Mouse (Mus musculus): Measurements from ENCODE around the gene H2afj. TPM values are rescaled to one million over a fixed set of nuclear protein-coding genes. Genes with fewer than 3 reads are reported as not detected.
"Not testable (repeated sequence)": the region's sequence is repeated elsewhere in the genome, so short reads cannot be mapped to it uniquely, and the experiment has no call there.

H2afj gene
- total RNA-seq (2021): 10 to 100 TPM; 71.1 to 85.2 TPM
- long read RNA-seq, experiment 1, transcript H2afj-201 (1 exons, 1,831 nt): major isoform, 236 of 236 reads
- long read RNA-seq, experiment 1, partial matches to known transcripts: 0 of 236 reads
- long read RNA-seq, experiment 1, other reads (novel, unspliced or antisense): 0 of 236 reads
- long read RNA-seq, experiment 2, transcript H2afj-201 (1 exons, 1,831 nt): major isoform, 184 of 184 reads
- long read RNA-seq, experiment 2, partial matches to known transcripts: 0 of 184 reads
- long read RNA-seq, experiment 2, other reads (novel, unspliced or antisense): 0 of 184 reads

DNA sequence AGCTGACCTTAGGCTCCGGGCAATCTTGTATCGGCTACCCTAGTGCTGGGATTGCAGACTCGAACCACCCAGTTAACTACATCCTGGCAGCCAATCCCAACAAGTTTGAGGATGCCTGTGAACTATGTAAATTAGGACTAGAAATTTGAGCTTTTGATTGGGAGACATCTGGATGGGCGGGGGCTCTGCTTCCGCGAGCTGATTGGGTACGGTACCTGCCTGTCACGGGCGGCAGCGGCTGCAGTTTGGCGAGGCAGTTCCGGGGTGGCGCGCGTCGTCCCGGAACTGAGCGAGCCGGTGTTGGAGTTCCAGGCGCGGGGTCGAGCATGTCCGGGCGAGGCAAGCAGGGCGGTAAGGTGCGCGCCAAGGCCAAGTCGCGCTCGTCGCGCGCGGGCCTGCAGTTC, at the start of gene H2afj:
TSS of gene H2afj (plus strand) at position 231 of the 404 bp plus-strand sequence.
- DNase-seq: peak; percentile 99

DNA sequence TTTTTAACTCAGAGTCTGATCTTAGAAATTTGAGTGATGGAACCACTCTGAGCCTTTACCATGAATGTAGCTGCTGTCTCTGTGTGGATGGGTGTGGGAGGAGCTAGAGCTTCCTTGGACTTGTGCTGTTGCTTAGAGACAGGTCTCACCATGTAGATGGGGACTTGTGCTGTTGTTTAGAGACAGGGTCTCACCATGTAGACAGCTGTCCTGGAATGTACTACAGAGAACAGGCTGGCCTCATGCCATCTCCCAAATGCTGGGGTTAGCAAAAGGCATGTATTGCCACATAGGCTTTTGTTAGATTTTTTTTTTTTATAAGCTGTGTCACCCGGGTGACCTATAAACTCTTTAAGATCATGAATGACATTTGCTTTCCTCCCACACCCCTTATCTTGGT, 44.1 kb upstream of the H2afj start:
- DNase-seq: no peak

DNA sequence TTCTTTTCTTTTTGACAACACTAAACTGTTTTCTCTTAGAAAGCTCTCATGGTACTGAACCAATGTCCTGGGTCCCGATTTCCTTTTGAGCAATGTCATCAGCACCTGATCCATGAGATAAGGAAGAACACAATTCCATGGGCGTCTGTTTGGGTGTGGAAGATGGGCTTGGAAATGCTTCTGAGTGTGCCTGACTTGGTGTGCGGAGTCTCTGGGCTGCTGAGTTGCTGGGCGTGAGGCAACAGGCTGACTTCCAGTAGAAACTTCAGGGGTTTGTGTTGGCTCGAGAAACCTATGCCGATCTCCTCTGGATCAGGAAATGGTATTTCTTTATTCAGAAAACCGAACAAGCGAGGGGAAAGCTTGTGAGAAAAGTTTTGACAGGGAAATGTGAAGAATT, 38.9 kb upstream of the H2afj start:
- no peak for DNase-seq

DNA sequence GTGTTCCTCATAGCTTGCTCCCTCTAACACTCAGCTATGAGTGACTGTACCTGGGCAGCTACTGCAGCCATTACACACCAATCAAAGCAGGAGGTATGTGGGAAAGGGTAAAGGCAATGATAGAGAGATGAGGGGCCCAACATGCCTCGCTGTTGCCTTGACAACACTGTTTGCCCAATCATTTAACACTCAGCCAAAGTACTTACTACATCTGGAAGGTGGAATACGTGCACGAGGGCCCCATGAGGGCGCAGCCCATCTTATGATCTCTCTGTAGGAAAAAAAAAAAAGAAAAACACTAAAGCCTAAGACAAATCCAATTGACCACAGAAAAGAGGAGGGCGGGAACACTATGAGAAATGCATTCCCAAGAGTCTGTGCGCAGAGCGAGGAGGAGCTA, 38.2 kb upstream of the H2afj start:
- DNase-seq: no peak

DNA sequence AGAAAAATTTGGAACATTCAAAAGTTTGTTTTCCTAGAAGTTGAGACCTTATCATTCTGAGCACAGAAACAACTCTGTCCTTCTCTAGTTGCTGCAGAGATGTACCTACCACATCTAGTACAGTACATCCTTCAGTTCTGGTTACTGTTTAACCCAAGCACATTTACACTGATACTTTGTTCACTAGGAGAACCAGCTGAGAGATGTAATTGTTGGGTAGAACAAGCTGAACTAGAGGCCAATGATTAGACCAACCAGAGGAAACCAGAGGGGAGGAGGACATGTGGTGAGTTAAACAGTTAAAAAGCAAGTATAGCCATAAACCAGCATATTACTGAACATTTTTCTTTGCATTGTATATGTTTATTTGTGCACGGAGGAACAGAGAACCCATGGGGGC, 31.7 kb upstream of the H2afj start:
- DNase-seq: no peak

DNA sequence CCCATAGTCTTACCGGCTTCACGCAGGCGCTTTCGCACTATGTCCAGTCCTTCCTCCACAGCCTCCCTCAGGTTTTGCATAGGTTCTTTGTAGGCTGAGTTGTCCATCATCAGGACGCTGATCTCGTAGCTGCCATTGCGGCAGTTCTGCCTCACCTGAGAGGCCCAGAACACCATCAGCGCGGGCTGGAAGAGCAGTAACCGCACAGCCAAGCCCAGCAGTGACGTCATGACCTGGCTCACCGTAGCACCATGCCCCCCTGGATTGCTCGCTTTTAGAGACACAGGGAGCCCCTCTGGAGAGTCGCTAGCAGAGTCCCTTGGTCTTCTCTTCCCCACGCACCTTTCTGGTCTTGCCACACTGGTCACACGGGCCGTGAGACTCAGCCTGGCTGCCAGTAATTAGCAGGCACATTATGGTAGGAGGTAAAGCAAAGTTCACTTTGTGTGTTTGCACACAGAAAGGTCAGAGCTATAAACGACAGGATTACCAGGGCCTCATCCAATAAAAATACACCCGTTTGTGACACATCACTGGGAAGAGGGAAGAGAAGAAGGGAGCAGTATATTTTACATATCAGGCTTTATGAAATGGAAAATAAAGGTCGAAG, 26.6 kb upstream of the H2afj start, which contains the start of gene Gucy2c:
TSS of gene Gucy2c (minus strand) at position 389 of the 610 bp plus-strand sequence.
- no peak for DNase-seq

DNA sequence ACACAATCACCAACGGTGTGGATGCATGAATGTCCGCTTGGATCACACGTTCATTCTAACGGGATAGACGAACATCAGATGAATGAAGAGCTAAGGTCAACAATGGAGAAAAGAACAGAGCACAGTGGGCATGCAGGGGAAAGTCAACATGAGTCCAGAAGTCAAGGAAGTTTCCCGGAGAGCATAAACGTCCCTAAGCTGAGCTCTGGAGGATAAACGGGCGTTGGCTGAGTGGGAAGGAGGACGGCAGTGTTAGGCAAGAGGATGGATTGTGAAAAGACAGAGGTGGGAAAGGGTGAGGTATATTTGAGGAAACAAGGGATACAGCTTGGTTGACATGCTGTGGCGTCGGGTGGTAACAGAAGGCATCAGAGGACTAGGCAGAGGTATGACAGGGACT, 25.9 kb upstream of the H2afj start:
- no peak for DNase-seq

DNA sequence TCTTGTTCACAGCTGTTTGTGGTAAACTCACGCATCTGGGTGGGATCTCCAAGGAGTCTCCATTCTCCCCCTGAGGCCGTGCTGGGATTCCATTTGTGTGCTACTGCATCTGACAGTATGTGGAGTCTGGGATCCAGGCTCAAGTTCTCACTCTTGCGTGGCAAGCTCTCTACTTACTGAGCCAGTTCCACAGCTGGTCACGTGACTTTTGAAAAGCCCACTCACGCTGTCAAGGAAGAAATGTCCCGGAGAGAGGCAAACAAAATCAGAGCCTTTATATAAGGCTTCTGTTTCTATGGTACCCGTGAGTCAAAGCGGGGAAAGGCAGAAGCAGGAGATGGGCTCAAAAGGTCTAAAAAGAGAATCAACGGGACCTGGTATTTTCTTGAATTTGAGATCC, 25.3 kb upstream of the H2afj start:
- no peak for DNase-seq

DNA sequence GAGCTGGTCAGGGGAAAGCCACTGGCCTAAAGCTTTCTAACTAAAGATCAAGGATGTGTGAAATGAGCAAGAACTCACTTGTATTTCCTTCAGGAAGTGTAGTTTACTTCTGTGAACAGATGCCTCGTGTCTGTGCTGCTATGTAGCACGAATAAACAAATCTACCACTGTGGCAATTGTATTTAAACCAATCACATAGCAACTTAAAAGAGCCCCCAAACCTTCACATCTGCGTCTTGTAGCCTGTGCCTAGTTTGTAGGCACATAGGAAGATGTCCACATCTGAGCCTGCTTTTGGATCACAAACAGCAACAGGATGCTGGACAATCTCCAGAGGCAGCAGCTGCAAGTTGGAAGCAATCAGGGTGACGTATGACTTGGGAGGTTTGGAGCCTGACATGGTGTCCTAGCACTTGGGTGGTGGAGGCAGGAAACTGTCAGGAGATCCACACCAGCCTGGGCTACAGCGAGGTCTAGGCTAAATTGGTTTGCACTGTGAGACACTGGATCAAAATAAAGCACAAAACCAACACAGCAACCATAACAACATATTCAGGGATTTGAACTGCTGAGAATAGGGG, 18.6 kb upstream of the H2afj start:
- no peak for DNase-seq

DNA sequence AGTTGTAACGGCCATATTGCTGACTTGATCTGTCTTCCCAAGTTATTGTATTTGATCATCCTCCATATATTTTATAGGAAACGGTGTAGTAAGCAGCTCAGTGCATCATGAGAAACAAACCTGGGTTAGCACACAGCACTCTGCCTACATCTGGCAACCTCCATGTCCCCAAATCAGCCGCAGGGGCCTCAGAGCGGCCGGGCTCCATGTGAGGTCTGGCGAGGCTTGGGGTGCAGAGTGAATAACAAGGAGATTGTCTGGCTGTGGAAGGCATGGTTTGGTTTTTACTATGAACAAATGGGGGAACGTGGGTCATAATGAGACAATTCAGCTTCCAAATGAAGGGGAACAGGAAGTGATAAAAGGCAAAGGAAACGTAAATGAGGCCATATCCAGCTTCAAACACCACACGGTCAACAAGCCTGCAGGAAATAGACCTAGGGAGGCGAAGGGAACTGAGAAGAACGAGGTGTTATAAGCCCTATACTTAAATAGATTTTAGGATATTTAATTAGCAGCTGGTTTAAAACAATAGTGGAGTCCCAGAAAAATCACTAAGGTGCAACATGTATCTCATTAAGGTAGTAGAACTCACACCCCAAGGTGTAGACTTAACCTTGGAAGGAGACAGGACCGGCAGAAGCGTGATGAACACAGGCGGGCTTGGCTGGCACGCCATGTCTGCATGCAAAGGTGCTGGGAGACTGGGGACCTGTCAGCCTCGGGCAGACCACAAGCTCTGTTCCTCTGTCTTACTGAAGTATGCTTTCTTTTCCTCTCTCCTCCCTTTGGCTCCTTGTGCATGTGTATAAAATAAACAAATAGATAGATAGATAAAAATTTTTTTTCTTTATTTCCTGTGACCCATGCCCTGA, 14.9 kb upstream of the H2afj start:
- no peak for DNase-seq

DNA sequence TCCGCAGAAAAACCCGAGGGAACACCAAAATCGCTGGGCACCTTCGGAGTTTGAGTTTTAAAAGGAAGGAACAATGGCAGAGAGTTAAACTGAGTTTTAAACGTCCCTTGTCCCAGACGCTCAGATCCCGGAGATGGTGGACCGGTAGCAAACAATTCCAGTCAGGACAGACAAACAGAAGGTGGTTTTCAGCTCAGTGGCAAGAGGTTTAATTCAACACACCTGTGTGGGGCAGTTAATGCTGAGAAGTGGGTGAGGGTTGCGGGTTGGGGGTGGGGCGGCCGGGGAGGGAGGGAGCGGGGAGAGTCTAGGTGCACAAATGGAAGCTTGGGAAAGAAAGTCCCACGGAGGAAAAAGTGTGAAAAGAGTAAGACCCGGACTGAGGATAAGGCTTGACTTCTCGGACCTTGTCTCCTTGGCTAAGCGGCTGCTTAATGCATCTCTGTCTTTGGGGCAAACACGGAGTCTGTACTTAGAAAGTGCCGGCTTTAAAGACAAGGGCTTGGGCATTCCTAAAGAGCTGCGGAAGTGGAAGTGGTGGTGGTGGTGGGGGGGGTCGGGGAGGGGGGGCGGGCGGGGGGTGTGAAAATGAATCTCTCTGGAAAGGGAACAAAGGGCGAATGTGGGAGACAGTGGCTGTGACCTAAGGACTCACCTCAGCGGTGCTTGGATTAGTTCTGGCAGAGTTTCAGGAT, 14.1 kb upstream of the H2afj start:
- DNase-seq: no peak

DNA sequence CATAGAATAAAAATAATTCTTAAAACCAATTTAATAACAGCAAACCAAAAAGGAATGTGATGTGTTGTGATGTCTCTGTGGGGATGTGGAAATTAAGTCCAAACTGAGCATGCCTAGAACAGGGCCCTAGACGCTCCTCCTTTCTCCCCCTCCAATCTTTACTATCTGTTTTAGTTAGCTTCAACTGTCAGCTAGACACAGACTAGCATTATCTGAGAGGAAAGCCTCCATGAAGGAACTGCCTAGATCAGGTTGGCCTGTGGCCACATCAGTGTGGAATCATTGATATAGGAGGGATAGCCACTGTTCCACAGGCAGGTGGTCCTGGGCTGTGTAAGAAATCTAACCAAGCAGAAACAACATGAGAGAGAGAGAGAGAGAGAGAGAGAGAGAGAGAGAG, 12.9 kb upstream of the H2afj start:
- DNase-seq: no peak

DNA sequence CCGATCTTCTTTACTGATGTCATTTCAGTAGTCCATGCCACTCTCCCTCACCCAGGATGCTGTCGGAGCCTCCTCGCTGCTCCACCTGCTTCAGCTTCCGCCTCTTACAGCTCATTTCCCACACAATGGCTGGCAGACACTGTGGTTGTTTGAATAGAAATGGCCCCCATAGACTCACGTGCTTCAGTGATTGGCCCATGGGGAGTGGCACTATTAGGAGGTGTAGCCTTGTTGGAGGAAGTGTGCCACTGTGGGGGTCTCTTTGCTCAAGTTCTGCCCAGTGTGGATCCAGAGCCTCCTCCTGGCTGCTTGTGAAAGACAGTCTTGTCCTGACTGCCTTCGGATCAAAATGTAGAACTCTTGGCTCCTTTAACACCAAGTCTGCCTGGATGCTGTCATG, 12.2 kb upstream of the H2afj start:
- DNase-seq: no peak

DNA sequence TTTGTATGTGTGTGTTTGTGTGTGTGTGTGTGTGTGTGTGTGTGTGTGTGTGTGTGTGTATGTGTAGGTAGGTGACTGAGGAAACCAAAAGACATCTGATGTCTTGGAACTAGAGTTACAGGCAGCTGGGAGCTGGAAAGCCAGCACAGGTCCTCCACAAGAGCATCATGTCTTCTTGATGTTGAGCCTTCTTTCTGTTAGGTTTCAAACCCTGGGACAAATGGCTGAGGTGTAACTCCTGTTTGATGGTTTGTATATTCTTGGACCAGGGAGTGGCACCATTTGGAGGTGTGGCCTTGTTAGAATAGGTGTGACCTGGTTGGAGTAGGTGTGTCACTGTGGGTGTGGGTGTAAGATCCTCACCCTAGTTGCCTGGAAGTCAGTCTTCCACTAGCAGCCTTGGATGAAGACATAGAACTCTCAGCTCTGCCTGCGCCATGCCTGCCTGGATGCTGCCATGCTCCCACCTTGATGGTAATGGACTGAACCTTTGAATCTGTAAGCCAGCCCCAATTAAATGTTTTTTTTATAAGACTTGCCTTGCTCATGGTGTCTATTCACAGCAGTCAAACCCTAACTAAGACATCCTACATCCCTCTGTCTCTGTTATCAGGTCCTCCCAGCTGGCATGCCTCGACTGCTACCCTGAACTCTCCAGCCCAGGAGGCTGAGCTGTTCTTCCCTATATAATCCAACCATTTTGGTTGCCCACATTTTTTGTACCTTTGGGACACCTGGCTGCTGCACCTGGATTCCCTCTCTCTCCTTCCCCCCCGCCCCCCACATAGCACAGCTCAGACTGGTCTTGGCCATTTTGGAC, 10.0 kb upstream of the H2afj start:
- DNase-seq: not testable (repeated sequence)

DNA sequence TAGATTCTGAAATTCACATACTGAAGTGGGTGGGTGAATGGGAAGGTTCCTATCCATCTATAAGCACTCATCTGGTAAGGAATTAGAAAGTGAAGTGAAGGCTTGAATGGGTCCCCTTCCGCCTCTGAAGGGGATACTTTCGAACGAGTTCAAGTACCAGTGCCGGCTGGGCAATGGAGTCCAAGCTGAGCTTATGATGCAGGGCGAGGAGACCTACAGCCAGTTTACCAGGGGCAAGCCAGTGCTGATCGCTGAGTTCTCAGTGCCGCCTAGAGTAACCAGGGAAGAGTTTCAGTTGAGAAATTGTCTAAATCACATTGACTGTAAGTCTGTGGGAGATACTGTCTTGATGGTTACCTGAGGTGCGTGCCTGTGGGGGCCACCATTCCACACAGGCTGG, 7.3 kb upstream of the H2afj start:
- DNase-seq: no peak

DNA sequence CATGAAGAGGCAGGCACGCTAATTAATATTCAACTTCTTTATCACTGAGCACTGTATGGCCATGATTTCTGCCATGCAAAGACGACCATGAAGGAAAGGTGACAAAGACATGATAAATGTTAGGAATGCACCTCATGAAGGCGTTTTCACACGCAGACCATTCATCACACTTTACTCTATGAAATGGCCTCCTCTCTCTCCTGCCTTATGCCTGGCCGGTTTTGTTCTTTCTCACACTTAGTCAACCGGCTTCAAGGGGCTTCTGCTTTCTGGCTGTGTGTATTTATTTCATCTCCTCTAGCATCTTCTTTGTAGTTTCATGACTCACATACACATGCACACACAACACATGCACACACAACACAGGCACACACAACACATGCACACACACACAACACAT, 6.8 kb upstream of the H2afj start:
- no peak for DNase-seq

DNA sequence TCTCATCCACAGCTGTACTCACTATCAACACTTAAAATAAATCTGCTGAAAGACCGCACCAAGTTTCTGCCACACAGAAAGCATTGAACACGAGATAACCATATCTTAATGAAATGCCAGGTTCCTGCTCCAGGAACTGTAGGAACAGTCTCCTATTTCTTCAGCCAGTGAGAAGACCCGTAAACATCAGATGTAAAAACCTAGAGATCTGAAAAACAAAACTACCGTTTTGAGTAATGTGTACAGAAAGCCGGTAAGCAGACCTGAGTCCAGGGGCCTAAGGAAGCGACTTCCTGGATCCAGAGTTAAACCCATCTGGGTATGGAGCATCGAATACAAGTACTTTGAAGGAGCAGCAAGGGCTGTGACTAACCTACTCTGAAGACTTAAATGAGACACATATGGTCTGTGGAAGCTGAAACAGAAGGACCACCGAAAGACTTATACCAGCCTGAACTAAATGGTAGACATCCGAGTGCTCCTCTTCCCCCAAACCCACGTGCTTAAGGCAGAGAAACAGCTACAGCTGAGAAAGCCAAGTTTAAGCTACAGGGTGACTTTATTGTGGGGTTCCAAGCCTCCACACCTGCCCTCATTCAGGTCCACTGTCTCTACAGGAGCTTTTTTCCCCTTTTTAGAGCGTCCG, 4.8 kb upstream of the H2afj start:
- DNase-seq: no peak

DNA sequence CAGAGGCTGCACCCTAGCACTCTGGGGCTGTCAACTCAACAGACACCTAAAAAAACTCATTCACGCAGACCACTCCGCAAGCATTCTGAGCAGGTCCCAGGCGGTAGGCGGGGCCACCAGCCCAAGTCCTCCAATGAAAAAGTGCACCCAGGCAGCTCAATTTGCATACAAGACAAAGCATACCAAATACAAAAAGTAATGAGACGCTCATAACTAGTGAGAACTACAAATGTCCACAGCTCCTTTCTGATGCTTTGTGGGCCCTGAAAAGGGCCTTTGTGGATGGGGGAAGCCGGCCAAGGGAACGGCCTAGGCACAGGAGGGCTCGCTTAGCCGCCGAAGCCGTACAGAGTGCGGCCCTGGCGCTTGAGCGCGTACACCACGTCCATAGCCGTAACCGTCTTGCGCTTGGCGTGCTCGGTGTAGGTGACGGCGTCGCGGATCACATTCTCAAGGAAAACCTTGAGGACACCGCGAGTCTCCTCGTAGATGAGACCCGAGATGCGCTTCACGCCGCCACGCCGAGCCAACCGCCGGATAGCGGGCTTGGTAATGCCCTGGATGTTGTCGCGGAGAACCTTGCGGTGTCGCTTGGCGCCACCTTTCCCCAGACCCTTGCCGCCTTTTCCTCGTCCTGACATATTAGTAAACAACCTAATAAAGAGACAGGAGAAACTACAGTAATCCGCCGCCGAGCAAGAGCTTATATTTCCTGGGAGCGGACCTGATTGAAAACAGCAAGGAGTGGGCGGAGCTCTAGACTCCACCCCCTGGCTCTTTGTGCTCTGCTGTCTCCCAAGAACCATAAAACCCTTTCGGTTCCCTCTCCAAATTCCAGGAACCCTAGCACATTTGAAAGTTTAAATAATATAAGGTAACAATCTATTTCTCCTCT, 4.1 kb upstream of the H2afj start, which contains the start of gene Hist4h4:
TSS of gene Hist4h4 (minus strand) at position 677 of the 895 bp plus-strand sequence.
- peak; percentile 98 for DNase-seq

DNA sequence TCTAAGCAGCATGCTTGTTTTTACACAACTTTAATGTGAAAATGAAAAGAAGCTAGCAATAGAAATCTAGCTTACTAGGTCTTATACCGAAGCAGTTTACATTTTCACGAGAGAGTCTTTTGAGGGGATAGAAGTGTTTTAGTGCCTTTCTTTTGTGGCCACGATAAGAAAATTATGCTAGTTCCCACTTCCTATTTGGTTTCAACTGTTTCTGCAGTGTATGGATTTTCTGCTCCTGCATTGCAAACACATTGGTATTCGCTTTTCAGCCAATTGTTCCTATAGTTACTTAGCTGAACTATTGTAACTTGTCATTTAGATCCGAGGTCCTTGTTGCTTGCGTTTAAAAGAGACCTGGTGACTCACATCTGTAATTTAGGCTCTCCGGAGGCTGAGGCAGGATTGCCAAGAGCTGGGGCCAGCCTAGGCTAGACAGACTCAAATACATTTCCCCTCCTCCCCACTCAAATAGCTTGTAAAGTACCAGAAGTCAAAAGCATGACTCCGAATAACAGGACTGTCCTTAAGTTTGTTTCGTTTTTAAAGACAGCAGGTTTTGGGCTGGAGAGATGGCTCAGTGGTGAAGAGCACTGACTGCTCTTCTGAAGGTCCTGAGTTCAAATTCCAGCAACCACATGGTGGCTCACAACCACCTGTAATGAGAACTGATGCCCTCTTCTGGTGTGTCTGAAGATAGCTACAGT, 3.2 kb upstream of the H2afj start:
- no peak for DNase-seq

Measured in adrenal gland, postnatal 10 days (tissue).